Mouse (Mus musculus) MEL (cell line): ENCODE measurements at regions not wholly inside any gene's neighbourhood (a gene's known extent, or its start where the extent isn't known, plus 50 kb on each side); places are given as distances from the start of the nearest gene placed in this dataset.

Experiments used
- DNase-seq: peaks from one replicate; pipeline ENCODE4 v3.0.0; 2011; ENCODE audit warnings: low read depth, low spot score
- H3K27ac ChIP-seq: 2 replicates; pipeline ENCODE4 v1.5.1; 2012; ENCODE audit warnings: low read depth, mild to moderate bottlenecking, control low read depth, low read length, moderate library complexity; ENCODE audit not compliant: control insufficient read depth
- H3K27me3 ChIP-seq, 2 experiments: fragments of 150-350 bp in 1 of 2; sonication (generic) in 1 of 2; 2 replicates each; pipeline ENCODE4 v1.6.1; 2012; ENCODE audit warnings: low read length in 2 of 2, mild to moderate bottlenecking in 2 of 2, improper control_type of control experiment in 1 of 2, moderate library complexity in 1 of 2; ENCODE audit not compliant: insufficient read depth in 2 of 2, control insufficient read depth in 1 of 2
- H3K36me3 ChIP-seq, 2 experiments: 2 replicates each; pipeline ENCODE4 v1.6.1; 2012 to 2014; ENCODE audit warnings: low read length in 2 of 2, improper control_type of control experiment in 1 of 2, inconsistent platforms in 1 of 2, mild to moderate bottlenecking in 1 of 2; ENCODE audit not compliant: insufficient read depth in 2 of 2, control insufficient read depth in 1 of 2
- H3K4me1 ChIP-seq, 2 experiments: fragments of 150-350 bp in 1 of 2; sonication (generic) in 1 of 2; 2 replicates each; pipeline ENCODE4 v1.6.1; 2012; ENCODE audit warnings: low read length in 2 of 2, improper control_type of control experiment in 1 of 2, mild to moderate bottlenecking in 1 of 2; ENCODE audit not compliant: insufficient read depth in 2 of 2, control insufficient read depth in 1 of 2
- H3K4me3 ChIP-seq, 2 experiments: fragments of 150-350 bp in 1 of 2; sonication (generic) in 1 of 2; 2 replicates each; pipeline ENCODE4 v1.5.1; 2012; ENCODE audit warnings: low read depth in 2 of 2, low read length in 2 of 2, mild to moderate bottlenecking in 2 of 2, moderate library complexity in 2 of 2, control low read depth in 1 of 2, improper control_type of control experiment in 1 of 2; ENCODE audit not compliant: control insufficient read depth in 1 of 2, insufficient read depth in 1 of 2
- H3K79me2 ChIP-seq: 2 replicates; pipeline ENCODE4 v1.6.1; 2012; ENCODE audit warnings: mild to moderate bottlenecking, low read length, moderate library complexity; ENCODE audit not compliant: control insufficient read depth, poor library complexity, insufficient read depth
- H3K9ac ChIP-seq: 2 replicates; pipeline ENCODE4 v1.6.1; 2012; ENCODE audit warnings: low read depth, mild to moderate bottlenecking, control low read depth, low read length, moderate library complexity; ENCODE audit not compliant: control insufficient read depth, poor library complexity, severe bottlenecking
- H3K9me3 ChIP-seq: fragments of 150-350 bp; sonication (generic); replicated peaks from 2 replicates; pipeline ENCODE4 v1.6.1; 2012; ENCODE audit warnings: mild to moderate bottlenecking, low read length, improper control_type of control experiment, moderate library complexity; ENCODE audit not compliant: insufficient read depth
- BHLHE40 ChIP-seq: IDR thresholded peaks from 2 replicates; pipeline ENCODE4 v1.6.1; 2012; ENCODE audit warnings: low read depth, mild to moderate bottlenecking, inconsistent platforms, low read length, improper control_type of control experiment, borderline replicate concordance
- CHD1 ChIP-seq: IDR thresholded peaks from 2 replicates; pipeline ENCODE4 v1.6.1; 2012; ENCODE audit warnings: low read depth, mild to moderate bottlenecking, inconsistent platforms, low read length, improper control_type of control experiment
- CHD2 ChIP-seq: IDR thresholded peaks from 2 replicates; pipeline ENCODE4 v1.6.1; 2011; ENCODE audit warnings: low read length, improper control_type of control experiment
- CTCF ChIP-seq, 3 experiments: IDR thresholded peaks in 2 of 3; conservative IDR thresholded peaks in 1 of 3; 2 replicates each; pipeline ENCODE4 v1.5.1; 2011 to 2012; ENCODE audit warnings: low read length in 3 of 3, low read depth in 2 of 3, mild to moderate bottlenecking in 2 of 3, improper control_type of control experiment in 1 of 3, inconsistent platforms in 1 of 3, mixed read lengths in 1 of 3, moderate library complexity in 1 of 3; ENCODE audit not compliant: control insufficient read depth in 1 of 3, insufficient read depth in 1 of 3, poor library complexity in 1 of 3, severe bottlenecking in 1 of 3
- ELF1 ChIP-seq: IDR thresholded peaks from 2 replicates; pipeline ENCODE4 v1.6.1; 2014; ENCODE audit warnings: low read depth, mild to moderate bottlenecking, inconsistent platforms, low read length, improper control_type of control experiment, moderate library complexity
- HCFC1 ChIP-seq: IDR thresholded peaks from 2 replicates; pipeline ENCODE4 v1.6.1; 2012; ENCODE audit warnings: low read depth, mild to moderate bottlenecking, inconsistent platforms, low read length, improper control_type of control experiment, moderate library complexity
- JUND ChIP-seq: IDR thresholded peaks from 2 replicates; pipeline ENCODE4 v1.6.1; 2011; ENCODE audit warnings: low read depth, mild to moderate bottlenecking, improper control_type of control experiment, low read length
- KAT2A ChIP-seq: conservative IDR thresholded peaks from 2 replicates; pipeline ENCODE4 v1.6.1; 2012; ENCODE audit warnings: low read depth, low read length, improper control_type of control experiment, inconsistent platforms
- MAZ ChIP-seq: IDR thresholded peaks from 2 replicates; pipeline ENCODE4 v1.6.1; 2012; ENCODE audit warnings: low read depth, mild to moderate bottlenecking, inconsistent platforms, low read length, improper control_type of control experiment
- MEF2A ChIP-seq: IDR thresholded peaks from 2 replicates; pipeline ENCODE4 v1.6.1; 2014; ENCODE audit warnings: low read depth, mild to moderate bottlenecking, inconsistent platforms, low read length, improper control_type of control experiment; ENCODE audit not compliant: poor library complexity, insufficient replicate concordance, severe bottlenecking; ENCODE audit errors: extremely low read depth
- MYC ChIP-seq: IDR thresholded peaks from 2 replicates; pipeline ENCODE4 v1.6.1; 2011; ENCODE audit warnings: low read depth, mild to moderate bottlenecking, low read length, improper control_type of control experiment, moderate library complexity
- NELFE ChIP-seq: IDR thresholded peaks from 2 replicates; pipeline ENCODE4 v1.6.1; 2011; ENCODE audit warnings: low read depth, low read length, improper control_type of control experiment
- NRF1 ChIP-seq: IDR thresholded peaks from 2 replicates; pipeline ENCODE4 v1.6.1; 2014; ENCODE audit warnings: low read depth, mild to moderate bottlenecking, inconsistent platforms, low read length, improper control_type of control experiment, moderate library complexity; ENCODE audit not compliant: poor library complexity, insufficient read depth, severe bottlenecking
- POLR2AphosphoS5 ChIP-seq: IDR thresholded peaks from 2 replicates; pipeline ENCODE4 v1.6.1; 2012; ENCODE audit warnings: low read depth, borderline replicate concordance, mild to moderate bottlenecking, inconsistent platforms, low read length, moderate library complexity, mixed read lengths
- RAD21 ChIP-seq: IDR thresholded peaks from 2 replicates; pipeline ENCODE4 v1.6.1; 2011; ENCODE audit warnings: mild to moderate bottlenecking, low read depth, low read length, improper control_type of control experiment
- SMC3 ChIP-seq: IDR thresholded peaks from 2 replicates; pipeline ENCODE4 v1.6.1; 2011; ENCODE audit warnings: low read depth, low read length, improper control_type of control experiment
- TCF12 ChIP-seq: IDR thresholded peaks from 2 replicates; pipeline ENCODE4 v1.6.1; 2014; ENCODE audit warnings: low read depth, mild to moderate bottlenecking, inconsistent platforms, low read length, improper control_type of control experiment, moderate library complexity
- UBTF ChIP-seq: IDR thresholded peaks from 2 replicates; pipeline ENCODE4 v1.6.1; 2012; ENCODE audit warnings: low read depth, mild to moderate bottlenecking, inconsistent platforms, low read length, improper control_type of control experiment, moderate library complexity, borderline replicate concordance; ENCODE audit not compliant: insufficient read depth
- USF1 ChIP-seq: IDR thresholded peaks from 2 replicates; pipeline ENCODE4 v1.6.1; 2014; ENCODE audit warnings: low read depth, mild to moderate bottlenecking, inconsistent platforms, low read length, improper control_type of control experiment, moderate library complexity
- USF2 ChIP-seq, 2 experiments: IDR thresholded peaks; 2 replicates each; pipeline ENCODE4 v1.6.1; 2011 to 2012; ENCODE audit warnings: improper control_type of control experiment in 2 of 2, low read length in 2 of 2, borderline replicate concordance in 1 of 2, inconsistent platforms in 1 of 2, low read depth in 1 of 2, mild to moderate bottlenecking in 1 of 2; ENCODE audit not compliant: insufficient read depth in 1 of 2
- ZKSCAN1 ChIP-seq: IDR thresholded peaks from 2 replicates; pipeline ENCODE4 v1.6.1; 2012; ENCODE audit warnings: low read depth, mild to moderate bottlenecking, inconsistent platforms, low read length, improper control_type of control experiment, moderate library complexity
- ZMIZ1 ChIP-seq: IDR thresholded peaks from 2 replicates; pipeline ENCODE4 v1.6.1; 2012; ENCODE audit warnings: low read depth, mild to moderate bottlenecking, inconsistent platforms, low read length, improper control_type of control experiment, moderate library complexity

DNA sequence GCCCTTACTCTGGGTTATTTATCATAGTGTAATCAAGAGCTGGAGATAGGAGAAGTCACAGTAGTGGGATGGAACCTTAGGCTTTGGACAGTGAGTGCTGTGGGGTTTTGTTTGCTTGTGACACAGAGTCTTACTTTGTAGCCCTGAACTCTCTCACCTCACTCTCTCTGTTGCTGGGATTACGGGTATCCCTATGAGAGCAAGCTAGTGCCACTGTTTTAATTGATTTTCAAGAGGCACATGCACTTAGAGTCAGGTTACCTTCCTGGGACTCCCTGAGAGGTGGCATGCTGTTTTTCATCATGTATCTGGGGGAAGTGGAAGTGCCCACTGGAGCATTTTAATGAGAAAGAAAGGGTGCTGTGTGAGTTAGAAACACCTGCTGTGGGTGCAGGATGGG, 306.0 kb upstream of the Kazn start:
- H3K27me3 ChIP-seq: no peaks in the 10 kb centered on the region
- H3K79me2 ChIP-seq: no peaks in the 10 kb centered on the region
- no peaks in the 10 kb centered on the region for H3K36me3 ChIP-seq
- DNase-seq: no peak
- H3K27ac ChIP-seq: no peak overlapping the region
- H3K9ac ChIP-seq: no peak overlapping the region
- no peaks in the 10 kb centered on the region for H3K4me1 ChIP-seq
- H3K4me3 ChIP-seq: no peak overlapping the region
- no peaks in the 10 kb centered on the region for H3K9me3 ChIP-seq
- TF ChIP-seq JUND: no peak

DNA sequence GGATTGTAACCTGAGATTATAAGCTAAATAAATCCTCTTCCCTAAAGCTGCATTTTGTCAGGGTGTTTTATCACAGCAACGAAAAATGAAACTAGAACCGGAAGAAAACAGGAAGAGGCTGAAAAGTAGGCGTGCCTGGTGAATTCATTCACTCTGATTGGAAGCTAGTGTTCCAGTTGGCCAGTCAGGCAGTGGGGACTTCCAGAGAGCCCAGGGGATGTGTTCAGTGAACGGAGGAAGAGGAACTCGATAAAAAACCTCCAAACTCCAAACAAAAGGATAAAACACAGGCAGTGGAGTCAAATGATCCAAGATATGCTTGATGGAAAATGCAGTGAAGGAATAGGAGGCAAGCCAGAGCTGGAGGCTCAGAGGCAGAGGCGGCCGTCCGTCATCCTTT, 305.5 kb upstream of the Kazn start:
- Histone ChIP-seq H3K27ac (no peak overlapping the region), H3K36me3 (no peaks in the 10 kb centered on the region), H3K79me2 (no peaks in the 10 kb centered on the region), H3K27me3 (no peaks in the 10 kb centered on the region), H3K9me3 (no peaks in the 10 kb centered on the region), H3K4me3 (no peak overlapping the region), H3K4me1 (no peaks in the 10 kb centered on the region), H3K9ac (no peak overlapping the region)
- no peak for TF ChIP-seq HCFC1
- no peak for TF ChIP-seq SMC3
- TF ChIP-seq TCF12: no peak
- no peak for TF ChIP-seq ZMIZ1
- TF ChIP-seq RAD21: no peak
- no peak for TF ChIP-seq BHLHE40
- no peak for TF ChIP-seq POLR2AphosphoS5
- TF ChIP-seq MAZ: no peak
- TF ChIP-seq CTCF (IDR thresholded peaks at IDR 0.05 in 2 of 3, conservative IDR thresholded peaks at IDR 0.05 in 1 of 3; ENCODE audit: control insufficient read depth in 1 of 3, insufficient read depth in 1 of 3, low read depth in 2 of 3, low read length in 3 of 3, poor library complexity in 1 of 3, severe bottlenecking in 1 of 3): no peak
- no peak for TF ChIP-seq CHD1
- TF ChIP-seq MYC: no peak
- no peak for TF ChIP-seq NRF1
- no peak for TF ChIP-seq UBTF
- TF ChIP-seq NELFE: no peak
- DNase-seq: no peak

DNA sequence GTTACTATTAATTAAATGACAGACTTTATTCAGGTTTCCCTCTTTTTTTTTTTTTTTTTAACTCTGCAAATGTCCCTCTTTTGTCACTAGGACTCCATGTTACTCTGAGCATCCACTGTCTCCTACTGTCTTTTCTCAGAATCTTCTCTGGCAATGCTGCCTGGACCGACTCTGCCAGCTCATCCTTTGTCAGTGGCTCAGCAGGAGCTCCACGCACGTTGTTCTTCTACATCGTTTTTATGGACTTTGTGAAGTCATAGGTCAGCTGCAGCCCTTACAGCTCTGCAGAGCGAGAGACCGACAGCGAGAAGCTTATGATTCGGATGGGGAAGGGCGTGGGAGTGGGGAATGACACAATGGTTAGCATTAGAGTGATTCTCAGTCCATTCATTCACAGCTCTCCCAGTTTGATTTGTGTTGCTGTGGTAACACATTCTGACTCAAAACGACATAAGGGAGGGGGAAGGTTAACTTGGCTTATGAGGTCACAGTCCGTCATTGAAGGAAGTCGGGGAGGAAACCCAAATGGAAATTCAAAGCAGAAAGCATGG, 300.1 kb upstream of the Kazn start:
- H3K4me1 ChIP-seq: no peaks in the 10 kb centered on the region
- H3K4me3 ChIP-seq: no peak overlapping the region
- DNase-seq: no peak
- no peak overlapping the region for H3K27ac ChIP-seq
- H3K9ac ChIP-seq: no peak overlapping the region
- no peaks in the 10 kb centered on the region for H3K36me3 ChIP-seq
- no peaks in the 10 kb centered on the region for H3K9me3 ChIP-seq
- H3K79me2 ChIP-seq: no peaks in the 10 kb centered on the region
- H3K27me3 ChIP-seq: no peaks in the 10 kb centered on the region
- TF ChIP-seq NELFE: no peak
- no peak for TF ChIP-seq KAT2A
- TF ChIP-seq BHLHE40: no peak
- TF ChIP-seq MEF2A: no peak
- TF ChIP-seq HCFC1: no peak
- no peak for TF ChIP-seq CTCF (IDR thresholded peaks at IDR 0.05 in 2 of 3, conservative IDR thresholded peaks at IDR 0.05 in 1 of 3; ENCODE audit: control insufficient read depth in 1 of 3, insufficient read depth in 1 of 3, low read depth in 2 of 3, low read length in 3 of 3, poor library complexity in 1 of 3, severe bottlenecking in 1 of 3)
- TF ChIP-seq ELF1: no peak
- no peak for TF ChIP-seq USF1
- no peak for TF ChIP-seq USF2 (IDR thresholded peaks at IDR 0.05; ENCODE audit: borderline replicate concordance in 1 of 2, insufficient read depth in 1 of 2, low read depth in 1 of 2, low read length in 2 of 2)
- no peak for TF ChIP-seq ZKSCAN1
- TF ChIP-seq CHD2: no peak
